Mouse (Mus musculus): Measurements from ENCODE around the gene Creb3l4. TPM values are rescaled to one million over a fixed set of nuclear protein-coding genes. Genes with fewer than 3 reads are reported as not detected.

Creb3l4 gene
- total and polyA plus RNA-seq, 3 experiments, result 0.07 to 0.08 TPM; not detected in 1

GRCm38 (mm10) chr3:90268190-90268589, 24.9 kb upstream of the Creb3l4 start:
- H3K9ac ChIP-seq (ENCODE audit: control insufficient read depth, low read depth, low read length, poor library complexity, severe bottlenecking), result no peak overlapping the region
- H3K9me3 ChIP-seq (replicated peaks; ENCODE audit: insufficient read depth, low read length), result no peaks in the 10 kb centered on the region
- peaks cover 4 to 29% of the 10 kb centered on the region in 2 experiments for H3K4me1 ChIP-seq (ENCODE audit: control insufficient read depth in 1 of 2, insufficient read depth in 2 of 2, low read length in 2 of 2)
- no peaks in the 10 kb centered on the region for H3K27me3 ChIP-seq (ENCODE audit: control insufficient read depth in 1 of 2, insufficient read depth in 2 of 2, low read length in 2 of 2)
- no peak overlapping the region for H3K27ac ChIP-seq (ENCODE audit: control insufficient read depth, low read depth, low read length)
- peaks cover 12 to 26% of the 10 kb centered on the region in 2 experiments for H3K36me3 ChIP-seq (ENCODE audit: control insufficient read depth in 1 of 2, insufficient read depth in 2 of 2, low read length in 2 of 2)
- H3K4me3 ChIP-seq (ENCODE audit: control insufficient read depth in 1 of 2, insufficient read depth in 1 of 2, low read depth in 2 of 2, low read length in 2 of 2), result no peak overlapping the region
- H3K79me2 ChIP-seq (ENCODE audit: control insufficient read depth, insufficient read depth, low read length, poor library complexity), result peaks cover 22% of the 10 kb centered on the region
- DNase-seq (ENCODE audit: low read depth, low spot score), result no peak
- TF ChIP-seq CTCF (IDR thresholded peaks at IDR 0.05 in 2 of 3, conservative IDR thresholded peaks at IDR 0.05 in 1 of 3; ENCODE audit: control insufficient read depth in 1 of 3, insufficient read depth in 1 of 3, low read depth in 2 of 3, low read length in 3 of 3, poor library complexity in 1 of 3, severe bottlenecking in 1 of 3) (no peak), MYB (IDR thresholded peaks at IDR 0.05; ENCODE audit: low read depth, low read length) (no peak), POLR2AphosphoS2 (IDR thresholded peaks at IDR 0.05; ENCODE audit: low read length) (no peak), MAX (IDR thresholded peaks at IDR 0.05; ENCODE audit: low read length) (no peak), ZKSCAN1 (IDR thresholded peaks at IDR 0.05; ENCODE audit: low read depth, low read length) (no peak), RCOR1 (IDR thresholded peaks at IDR 0.05; ENCODE audit: low read depth, low read length) (no peak), CHD2 (IDR thresholded peaks at IDR 0.05; ENCODE audit: low read length) (no peak), UBTF (IDR thresholded peaks at IDR 0.05; ENCODE audit: borderline replicate concordance, insufficient read depth, low read depth, low read length) (no peak), ZC3H11A (IDR thresholded peaks at IDR 0.05; ENCODE audit: low read depth, low read length) (no peak), USF1 (IDR thresholded peaks at IDR 0.05; ENCODE audit: low read depth, low read length) (no peak), JUND (IDR thresholded peaks at IDR 0.05; ENCODE audit: low read depth, low read length) (no peak), MAFK (IDR thresholded peaks at IDR 0.05; ENCODE audit: borderline replicate concordance, low read depth, low read length) (no peak), BHLHE40 (IDR thresholded peaks at IDR 0.05; ENCODE audit: borderline replicate concordance, low read depth, low read length) (no peak), ELF1 (IDR thresholded peaks at IDR 0.05; ENCODE audit: low read depth, low read length) (no peak), HCFC1 (IDR thresholded peaks at IDR 0.05; ENCODE audit: low read depth, low read length) (no peak), NRF1 (IDR thresholded peaks at IDR 0.05; ENCODE audit: insufficient read depth, low read depth, low read length, poor library complexity, severe bottlenecking) (no peak), CHD1 (IDR thresholded peaks at IDR 0.05; ENCODE audit: low read depth, low read length) (no peak), ZNF384 (IDR thresholded peaks at IDR 0.05; ENCODE audit: low read depth, low read length) (no peak), MYC (IDR thresholded peaks at IDR 0.05; ENCODE audit: low read depth, low read length) (no peak)

- DNase-seq (ENCODE audit: low read depth, low spot score), result no peak
- H3K27ac ChIP-seq (ENCODE audit: control insufficient read depth, low read depth, low read length), result peak overlapping the region; percentile 84
- peak overlapping the region; percentile 88 for H3K9ac ChIP-seq (ENCODE audit: control insufficient read depth, low read depth, low read length, poor library complexity, severe bottlenecking)
- no peaks in the 10 kb centered on the region for H3K9me3 ChIP-seq (replicated peaks; ENCODE audit: insufficient read depth, low read length)
- no peaks in the 10 kb centered on the region for H3K27me3 ChIP-seq (ENCODE audit: control insufficient read depth in 1 of 2, insufficient read depth in 2 of 2, low read length in 2 of 2)
- H3K79me2 ChIP-seq (ENCODE audit: control insufficient read depth, insufficient read depth, low read length, poor library complexity), result peaks cover 22% of the 10 kb centered on the region
- TF ChIP-seq CHD2 (IDR thresholded peaks at IDR 0.05; ENCODE audit: low read length) (no peak), MYC (IDR thresholded peaks at IDR 0.05; ENCODE audit: low read depth, low read length) (no peak), ELF1 (IDR thresholded peaks at IDR 0.05; ENCODE audit: low read depth, low read length) (no peak), USF1 (IDR thresholded peaks at IDR 0.05; ENCODE audit: low read depth, low read length) (no peak), SIN3A (IDR thresholded peaks at IDR 0.05; ENCODE audit: low read length) (no peak), MXI1 (IDR thresholded peaks at IDR 0.05; ENCODE audit: low read depth, low read length) (no peak), MEF2A (IDR thresholded peaks at IDR 0.05; ENCODE audit: extremely low read depth, insufficient replicate concordance, low read depth, low read length, poor library complexity, severe bottlenecking) (no peak), KAT2A (conservative IDR thresholded peaks at IDR 0.05; ENCODE audit: low read depth, low read length) (no peak), RAD21 (IDR thresholded peaks at IDR 0.05; ENCODE audit: low read depth, low read length) (no peak), MAX (IDR thresholded peaks at IDR 0.05; ENCODE audit: low read length) (no peak), JUND (IDR thresholded peaks at IDR 0.05; ENCODE audit: low read depth, low read length) (no peak)
- H3K4me3 ChIP-seq (ENCODE audit: control insufficient read depth in 1 of 2, insufficient read depth in 1 of 2, low read depth in 2 of 2, low read length in 2 of 2), result peak overlapping the region; percentile 73 to 76
- H3K36me3 ChIP-seq (ENCODE audit: control insufficient read depth in 1 of 2, insufficient read depth in 2 of 2, low read length in 2 of 2), result peaks cover 7 to 26% of the 10 kb centered on the region in 2 experiments; a peak in 3 of 4 replicates
- H3K4me1 ChIP-seq (ENCODE audit: control insufficient read depth in 1 of 2, insufficient read depth in 2 of 2, low read length in 2 of 2), result peaks cover 4 to 29% of the 10 kb centered on the region in 2 experiments
These were observed 23.8 kb upstream of the Creb3l4 start for GRCm38 (mm10) chr3:90266901-90267775.
